Mouse (Mus musculus) layer of hippocampus, adult 9-10 months (tissue): ENCODE results near the gene Cplane1.
"Not testable (repeated sequence)": the region's sequence is repeated elsewhere in the genome, so short reads cannot be mapped to it uniquely, and the experiment has no call there.

Source experiments
- DNase-seq: peaks from one replicate; pipeline ENCODE4 v3.0.0; 2022; ENCODE audit warnings: low spot score

Gene Cplane1

GRCm38 (mm10) chr15:8168591-8169265 lies at the start of gene Cplane1:
Gene Cplane1 (plus strand): TSS chr15:8169106.
- DNase-seq: peak; percentile 77

- DNase-seq: no peak
These were observed 39.6 kb upstream of the Cplane1 start for GRCm38 (mm10) chr15:8129281-8129680.

- no peak for DNase-seq
These were observed 37.6 kb upstream of the Cplane1 start for GRCm38 (mm10) chr15:8131268-8131667.

- DNase-seq: no peak
These were observed 37.1 kb upstream of the Cplane1 start for GRCm38 (mm10) chr15:8131761-8132160.

- DNase-seq: no peak
These were observed 33.3 kb upstream of the Cplane1 start for GRCm38 (mm10) chr15:8135606-8136005.

GRCm38 (mm10) chr15:8161841-8162240 lies 7.1 kb upstream of the Cplane1 start:
- DNase-seq: no peak

- peak; percentile 33 for DNase-seq
These were observed 400 bp downstream of the Cplane1 start for GRCm38 (mm10) chr15:8169266-8169746.

GRCm38 (mm10) chr15:8189563-8189962 lies 20.7 kb downstream of the Cplane1 start:
- DNase-seq: no peak

GRCm38 (mm10) chr15:8190435-8190834 lies 21.5 kb downstream of the Cplane1 start:
- DNase-seq: no peak

- no peak for DNase-seq
These were observed 31.4 kb downstream of the Cplane1 start for GRCm38 (mm10) chr15:8200317-8200716.

GRCm38 (mm10) chr15:8208362-8208761 lies 39.5 kb downstream of the Cplane1 start:
- DNase-seq: no peak

GRCm38 (mm10) chr15:8214811-8215210 lies 45.9 kb downstream of the Cplane1 start:
- no peak for DNase-seq

- DNase-seq: not testable (repeated sequence)
These were observed 65.3 kb downstream of the Cplane1 start for GRCm38 (mm10) chr15:8234167-8234566.

GRCm38 (mm10) chr15:8265946-8266345 lies 97.0 kb downstream of the Cplane1 start:
- DNase-seq: no peak

- no peak for DNase-seq
These were observed 98.3 kb downstream of the Cplane1 start for GRCm38 (mm10) chr15:8267211-8267610.

- DNase-seq: no peak
These were observed 99.3 kb downstream of the Cplane1 start for GRCm38 (mm10) chr15:8268231-8268630.

GRCm38 (mm10) chr15:8271952-8272351 lies 103.0 kb downstream of the Cplane1 start:
- no peak for DNase-seq

GRCm38 (mm10) chr15:8277916-8278315 lies 109.0 kb downstream of the Cplane1 start:
- not testable (repeated sequence) for DNase-seq

- DNase-seq: no peak
These were observed 110.4 kb downstream of the Cplane1 start for GRCm38 (mm10) chr15:8279320-8279779.

- no peak for DNase-seq
These were observed 111.2 kb downstream of the Cplane1 start for GRCm38 (mm10) chr15:8279929-8280610.

GRCm38 (mm10) chr15:8281701-8282100 lies 112.8 kb downstream of the Cplane1 start:
- DNase-seq: peak; percentile 11

- no peak for DNase-seq
These were observed 113.2 kb downstream of the Cplane1 start for GRCm38 (mm10) chr15:8282155-8282554.

GRCm38 (mm10) chr15:8291251-8291650 lies 122.3 kb downstream of the Cplane1 start:
- DNase-seq: no peak
